Mouse (Mus musculus) mouse trophoblast stem cell (cell line): ENCODE data around the gene Cpne2.

Source experiments
- in situ Hi-C, 2 experiments: fragments of 300-500 bp; cut with MseI, MboI; formaldehyde crosslinking; loops; 2 replicates in 1 of 2; 3 replicates in 1 of 2; pipeline ENCODE4 v1.15.1; 2025

The Cpne2 gene

DNA sequence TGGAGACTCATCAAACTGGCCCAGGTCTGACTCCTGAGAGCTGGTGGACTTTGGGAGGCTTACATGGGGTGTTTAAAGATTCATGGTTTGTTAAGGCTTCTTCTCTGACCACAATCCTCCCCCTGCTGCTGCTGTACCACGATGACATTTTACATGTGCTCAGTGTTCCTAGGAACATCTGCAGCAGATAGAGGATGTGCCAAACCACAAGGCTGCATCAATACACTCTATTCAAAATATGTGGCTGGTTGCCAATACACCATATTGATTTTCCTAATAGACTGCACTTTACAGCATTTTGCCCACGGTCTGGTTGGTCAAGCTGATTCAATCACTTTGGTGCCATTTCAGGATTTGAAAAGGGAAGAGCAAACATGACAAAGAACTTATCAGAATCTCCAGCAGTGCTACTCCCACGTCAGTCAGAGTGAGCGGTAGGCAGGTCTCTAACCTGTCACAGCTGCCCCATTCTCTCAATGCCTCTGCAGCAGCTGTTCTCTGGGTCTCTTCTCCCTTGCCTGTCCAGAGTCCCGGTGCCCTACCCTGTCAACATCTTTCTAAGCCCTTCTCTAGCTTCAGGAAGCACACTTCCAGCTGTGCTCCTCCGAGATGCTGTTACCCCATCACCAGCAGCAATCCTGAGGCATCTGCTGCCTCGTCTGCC lies 49.2 kb downstream of the Cpne2 start:
- in situ Hi-C loops: no loop called here

DNA sequence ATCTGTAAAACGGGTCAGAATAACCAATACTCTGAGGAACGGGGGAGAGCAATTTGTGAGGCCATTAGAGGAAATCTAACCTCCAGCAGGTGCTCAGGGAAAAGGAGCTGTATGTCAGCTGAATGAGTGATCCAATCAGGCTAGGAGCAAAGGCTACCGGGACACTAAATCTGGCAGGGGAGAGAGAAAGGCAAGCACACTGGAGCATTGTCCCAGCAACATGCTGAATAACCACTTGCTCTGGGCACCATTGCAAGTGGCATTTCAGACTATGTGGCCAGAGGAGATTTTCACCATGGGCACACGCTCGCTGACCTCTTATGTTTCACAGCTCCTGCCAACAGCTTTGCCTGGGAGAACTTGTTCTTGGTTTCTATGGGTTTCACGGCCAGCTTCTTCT lies 49.8 kb downstream of the Cpne2 start:
- in situ Hi-C loops: no loop called here

DNA sequence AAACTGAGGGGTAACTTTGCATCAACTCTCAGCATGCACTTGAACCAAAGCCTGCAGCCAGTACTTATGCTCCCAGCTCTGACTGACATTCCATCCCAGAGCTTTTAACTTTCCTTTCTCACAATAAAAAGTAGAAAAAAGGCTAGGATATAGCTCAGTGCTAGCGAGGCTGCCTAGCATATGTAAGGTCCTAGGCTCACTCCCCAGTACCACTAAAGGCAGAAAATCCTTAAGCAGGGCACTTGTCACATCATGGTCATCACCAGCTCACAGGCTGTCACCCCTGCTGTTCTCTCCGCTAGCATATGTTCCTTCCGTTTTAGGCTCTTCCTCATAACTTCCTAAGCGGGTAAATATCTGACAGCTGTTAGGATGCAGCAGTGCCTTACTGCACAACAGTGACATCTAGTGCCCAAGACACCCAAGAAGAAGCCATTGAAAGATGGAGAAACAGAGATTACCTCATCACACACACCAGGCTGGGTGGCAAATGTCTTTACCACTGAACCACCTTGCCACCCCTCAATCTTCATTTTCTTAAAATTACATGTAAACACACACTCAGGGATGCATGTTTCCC lies 51.5 kb downstream of the Cpne2 start:
- in situ Hi-C loops: no loop called here

DNA sequence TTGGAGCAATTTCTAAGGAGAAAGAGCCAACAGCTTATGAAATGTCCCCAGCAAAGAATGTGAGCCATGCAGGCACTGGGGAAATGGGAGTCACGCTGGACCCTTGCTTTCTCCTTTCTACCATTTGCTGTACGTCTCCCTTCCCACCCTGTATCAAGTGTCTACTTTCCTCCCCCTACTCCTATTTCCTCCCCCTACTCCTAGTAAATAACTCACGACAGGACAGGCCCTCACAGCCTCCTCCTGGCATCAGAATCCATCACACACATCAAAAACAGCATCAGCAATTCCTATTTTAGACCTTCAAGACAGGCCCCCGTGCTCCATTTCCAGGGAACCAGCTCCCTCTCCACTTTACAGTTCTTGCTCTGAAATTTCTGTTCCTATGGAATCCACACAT lies 58.9 kb downstream of the Cpne2 start:
- in situ Hi-C loops: no loop called here

DNA sequence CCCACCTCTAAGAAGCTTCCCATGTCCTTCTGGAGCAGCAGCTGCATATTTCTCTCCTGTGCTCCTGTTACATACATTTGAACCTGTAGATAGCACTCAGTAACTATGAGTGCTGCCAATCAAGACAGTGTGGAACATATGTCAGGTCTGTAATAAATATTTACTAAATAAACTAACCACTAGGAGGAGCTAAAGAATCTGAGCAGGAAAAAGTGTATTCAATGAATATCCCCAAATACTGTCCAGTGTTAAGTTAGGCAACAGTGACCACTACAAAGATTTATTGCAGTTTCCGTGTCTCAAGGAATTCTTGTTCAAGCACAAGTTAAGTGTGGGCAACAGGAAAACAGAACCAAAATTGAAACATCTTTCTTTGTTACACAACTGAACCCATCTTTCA lies 61.4 kb downstream of the Cpne2 start:
- in situ Hi-C loops: no loop called here

DNA sequence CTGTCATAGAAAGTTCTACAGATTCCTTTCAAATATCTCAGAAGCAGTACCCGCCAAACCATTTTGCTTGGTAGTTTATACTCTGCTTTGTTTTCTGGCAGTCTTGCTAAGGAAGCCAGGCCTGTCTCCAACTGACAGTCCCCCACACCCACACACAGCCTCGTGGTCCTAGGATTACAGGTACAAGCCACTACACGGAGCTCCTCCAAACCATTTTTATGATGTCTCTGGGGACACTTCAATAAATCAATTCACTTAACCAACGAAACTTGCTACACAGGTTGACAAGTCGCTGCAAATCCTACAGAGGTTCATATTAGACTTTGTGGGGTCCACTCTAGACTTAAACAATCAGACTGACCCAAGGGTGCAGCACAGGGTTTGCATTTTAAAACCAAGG lies 67.7 kb downstream of the Cpne2 start:
- in situ Hi-C loops: no loop called here

DNA sequence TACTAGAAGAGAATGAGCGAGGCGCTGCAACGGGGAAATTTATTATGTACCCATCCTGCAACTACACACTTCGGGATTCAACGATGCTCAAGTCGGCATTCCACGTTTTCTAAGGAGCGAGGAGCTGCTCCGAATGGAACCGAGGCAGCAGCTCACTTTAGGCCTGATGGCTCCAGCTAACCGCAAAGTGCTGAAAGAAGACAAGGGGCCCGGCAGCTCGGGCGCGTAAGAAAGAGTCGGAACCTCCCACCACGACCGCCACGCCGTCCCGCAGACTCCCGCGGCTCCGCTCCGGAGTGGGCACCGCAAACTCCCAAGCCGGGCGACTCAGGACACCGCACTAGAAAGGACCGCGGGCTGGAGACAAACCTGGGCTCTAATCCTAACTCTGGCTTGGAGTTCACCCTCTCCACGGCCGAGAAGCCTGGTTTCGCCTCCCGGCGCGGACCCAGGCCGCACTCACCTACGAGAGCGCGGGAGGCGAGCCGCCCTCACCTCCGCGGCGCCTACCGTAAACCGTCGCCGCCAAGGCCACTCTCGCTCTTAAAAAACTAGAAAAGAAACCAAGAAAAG lies 68.3 kb downstream of the Cpne2 start:
- in situ Hi-C loops: no loop called here

DNA sequence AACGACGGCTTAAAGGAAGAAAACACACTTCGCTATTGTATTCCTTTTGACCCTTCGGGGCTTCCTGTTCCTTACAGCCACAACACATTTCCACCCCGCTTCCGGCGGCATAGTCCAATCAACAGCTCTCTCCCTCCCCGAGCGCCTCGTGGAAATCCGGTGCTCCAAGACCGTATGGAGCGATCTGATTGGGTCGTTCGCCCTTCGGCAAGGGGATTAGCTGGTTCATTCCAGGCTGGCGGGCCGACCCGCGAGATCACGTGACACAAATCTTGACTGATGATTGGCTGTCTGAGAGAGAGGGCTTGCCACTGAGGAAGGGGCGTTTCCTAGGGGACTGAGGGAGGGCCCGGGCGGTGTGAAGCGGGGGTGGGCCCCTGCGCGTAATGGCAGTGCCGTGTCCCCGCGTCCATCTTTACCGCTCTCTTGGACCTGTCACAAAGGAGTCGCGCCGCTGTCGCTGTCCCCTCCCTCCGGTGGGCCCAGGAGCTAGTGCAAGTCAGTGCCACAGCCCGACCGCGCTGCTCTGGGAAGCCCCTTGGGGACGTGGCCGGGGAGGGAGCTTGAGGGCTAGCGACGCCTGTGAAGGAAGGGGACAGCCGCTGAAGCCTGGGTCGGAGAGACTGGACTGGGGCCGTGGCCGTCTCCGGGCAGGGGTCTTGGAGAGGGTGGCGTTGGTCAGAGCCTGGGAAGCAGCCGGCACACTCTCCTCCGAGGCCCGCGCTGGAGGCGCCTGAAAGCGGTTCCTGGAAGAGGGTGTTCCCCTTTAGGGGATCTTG lies 69.0 kb downstream of the Cpne2 start, which contains the start of the genes Rspry1 and Fam192a:
Gene Rspry1 (plus strand): TSS at position 331 of the 779 bp plus-strand sequence.
Gene Fam192a (minus strand): TSS at position 391 of the 779 bp plus-strand sequence.
- in situ Hi-C loops: no loop called here

DNA sequence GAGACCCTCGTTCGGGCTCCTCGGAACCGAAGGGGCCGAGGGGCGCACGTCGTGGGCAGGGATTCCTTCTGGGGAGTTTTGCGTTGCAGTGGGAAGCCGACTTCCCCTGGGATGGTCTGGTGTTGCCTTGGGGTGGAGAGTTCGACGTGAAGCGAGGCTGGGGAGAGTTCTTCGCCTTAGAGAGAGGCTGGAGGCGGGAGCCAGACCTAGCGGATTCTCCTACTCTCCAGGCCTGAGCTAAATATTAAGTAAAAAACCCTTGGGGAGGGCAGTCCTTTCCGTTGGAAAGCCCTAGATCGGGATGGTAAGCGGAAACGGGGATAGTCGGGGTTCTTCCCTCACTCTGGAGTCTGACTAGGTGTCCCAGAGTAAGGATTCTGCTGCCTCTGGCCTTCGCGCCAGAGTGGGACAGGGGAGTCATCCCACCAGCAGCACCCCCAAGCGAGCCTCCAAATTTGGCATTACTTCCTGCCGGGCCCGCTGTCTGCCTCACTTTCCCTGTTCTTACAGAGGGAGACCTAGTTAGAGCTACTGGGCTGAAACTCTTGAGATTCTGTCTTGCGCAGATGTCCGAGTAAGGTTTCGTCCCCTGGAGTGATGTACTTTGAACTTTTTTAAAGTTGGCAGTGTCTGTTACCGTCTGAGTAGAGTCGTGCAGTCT lies 69.8 kb downstream of the Cpne2 start:
- in situ Hi-C loops: no loop called here

DNA sequence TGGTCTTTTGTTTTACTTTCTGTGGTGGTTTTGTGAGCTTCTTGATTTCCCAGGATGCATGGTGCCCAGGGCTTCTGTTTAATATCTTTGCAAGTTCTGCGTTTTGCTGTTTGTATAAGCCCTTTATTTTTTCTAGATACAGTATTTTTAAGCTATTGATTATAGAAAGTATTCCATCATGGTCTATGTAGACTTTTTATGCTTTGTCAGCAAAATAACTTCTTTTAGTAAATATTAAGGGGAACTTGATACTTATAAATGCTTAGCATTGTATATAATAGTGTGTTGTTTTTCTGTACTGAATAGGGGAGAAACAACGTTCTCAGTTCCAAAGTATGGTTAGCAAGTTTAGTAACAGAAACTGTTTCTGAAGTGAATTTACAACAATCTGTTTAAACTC lies 71.2 kb downstream of the Cpne2 start:
- in situ Hi-C loops: no loop called here

DNA sequence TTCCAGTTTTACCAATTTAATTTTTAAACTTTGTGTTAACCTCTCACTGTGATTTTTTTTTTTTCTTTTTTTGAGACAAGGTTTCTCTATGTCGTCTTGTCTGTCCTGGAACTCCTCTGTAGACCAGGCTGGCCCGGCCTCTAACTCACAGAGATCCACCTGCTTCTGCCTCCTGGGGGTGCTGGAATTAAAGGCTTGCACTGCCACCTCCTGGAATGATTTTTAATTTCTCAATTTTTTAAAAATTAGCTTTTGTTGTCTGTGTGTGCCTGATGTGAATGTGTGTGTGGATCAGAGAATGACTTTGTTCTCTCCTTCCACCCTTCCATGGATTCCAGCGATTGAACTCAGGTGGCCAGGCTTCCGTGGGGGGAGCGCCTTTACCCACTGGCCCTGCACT lies 74.3 kb downstream of the Cpne2 start:
- in situ Hi-C loops: no loop called here
